Mouse (Mus musculus) left cerebral cortex, postnatal 10 days (tissue): ENCODE measurements around the gene Pde4a. TPM values are rescaled to one million over a fixed set of nuclear protein-coding genes. Genes with fewer than 3 reads are reported as not detected.
"Not testable (repeated sequence)": the region's sequence is repeated elsewhere in the genome, so short reads cannot be mapped to it uniquely, and the experiment has no call there.

Experiments used
- DNase-seq, 2 experiments: peaks; one replicate each; pipeline ENCODE4 v3.0.0; 2021 to 2022; ENCODE audit warnings: low spot score in 2 of 2, mixed read lengths in 1 of 2; ENCODE audit errors: extremely low spot score in 1 of 2
- intact Hi-C: fragments of 180-260 bp; cut with DNase I; formaldehyde crosslinking; loops from one replicate; pipeline ENCODE4 v1.15.1; 2025
- total RNA-seq, 2 experiments: library from RNA; stranded (reverse); gene quantifications; 2 replicates each; pipeline ENCODE4 v1.2.3; 2021

The Pde4a gene
- total RNA-seq, 2 experiments from 2014 or later: 65.6 to 67.5 TPM

DNA sequence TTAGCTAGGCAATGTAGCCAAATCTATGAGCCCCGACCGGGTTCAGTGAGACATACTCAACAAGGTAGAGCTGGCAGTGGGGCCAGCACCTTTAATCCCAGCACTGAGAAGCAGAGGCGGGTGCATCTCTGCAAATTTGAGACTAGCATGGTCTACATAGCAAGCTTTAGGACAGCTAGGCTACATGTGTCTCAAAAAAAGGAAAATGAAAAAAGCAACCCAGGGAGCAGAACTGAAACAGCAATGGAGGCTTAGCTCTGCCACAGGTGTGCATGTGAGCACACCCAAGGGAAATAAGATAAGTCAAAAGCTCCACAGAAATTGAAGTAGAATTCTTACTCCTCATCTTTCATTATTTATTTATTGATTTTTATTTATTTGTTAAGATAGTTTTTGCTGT lies 33.4 kb downstream of the Pde4a start:
- DNase-seq: no peak
- intact Hi-C loops: loop anchor here (5.0 kb wide), 1 partner anchor 37 kb away; no protein-coding TSS in a partner anchor

DNA sequence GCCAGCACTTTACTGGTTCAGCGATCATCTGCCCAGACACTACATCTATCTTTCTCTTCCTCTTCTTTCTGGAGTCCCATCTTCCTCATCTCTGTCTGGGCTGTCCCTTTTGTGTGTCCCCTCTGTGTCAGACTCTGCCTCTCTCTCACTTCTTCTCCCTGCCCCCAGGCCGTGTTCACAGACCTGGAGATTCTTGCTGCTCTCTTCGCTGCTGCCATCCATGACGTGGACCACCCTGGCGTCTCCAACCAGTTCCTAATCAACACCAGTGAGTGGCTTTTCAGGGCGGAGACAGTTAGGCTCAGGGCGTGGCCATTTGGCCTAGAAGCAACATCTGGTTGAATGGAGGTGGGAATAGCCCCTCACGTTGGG lies 38.6 kb downstream of the Pde4a start:
- intact Hi-C loops: no loop called here
- no peak for DNase-seq

DNA sequence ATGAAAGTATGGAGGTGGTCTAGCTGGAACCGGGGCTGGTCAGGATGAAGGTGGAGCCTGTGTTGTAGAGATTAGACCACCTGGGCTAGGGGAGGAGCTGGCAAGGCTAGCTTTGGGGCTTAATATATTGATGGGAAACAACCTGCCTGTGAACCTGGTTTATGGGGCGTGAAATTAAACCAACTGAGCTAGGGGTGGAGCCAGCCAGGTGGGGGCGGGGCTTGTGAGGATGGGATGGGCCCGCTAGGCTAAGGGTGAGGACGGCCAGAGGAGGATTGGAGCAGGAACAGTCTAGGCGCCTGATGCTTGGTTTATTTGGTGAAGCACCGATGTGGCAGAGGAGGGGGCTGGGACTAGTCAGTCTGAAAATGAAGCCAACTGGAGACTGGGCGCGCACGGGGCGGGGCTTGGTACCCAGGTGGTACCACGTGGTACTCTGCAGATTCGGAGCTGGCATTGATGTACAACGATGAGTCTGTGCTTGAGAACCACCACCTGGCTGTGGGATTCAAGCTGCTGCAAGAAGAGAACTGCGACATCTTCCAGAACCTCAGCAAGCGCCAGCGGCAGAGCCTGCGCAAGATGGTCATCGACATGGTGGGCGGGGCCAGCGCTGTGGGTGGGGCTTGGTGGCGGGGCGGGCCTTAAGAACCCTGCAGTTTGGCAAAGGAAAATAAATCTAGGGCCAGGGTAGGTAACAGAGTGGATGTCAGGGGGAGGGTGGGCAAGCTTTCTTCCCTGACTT lies 39.2 kb downstream of the Pde4a start:
- peak in 1 of 2 experiments; percentile 57 for DNase-seq
- intact Hi-C loops: no loop called here

DNA sequence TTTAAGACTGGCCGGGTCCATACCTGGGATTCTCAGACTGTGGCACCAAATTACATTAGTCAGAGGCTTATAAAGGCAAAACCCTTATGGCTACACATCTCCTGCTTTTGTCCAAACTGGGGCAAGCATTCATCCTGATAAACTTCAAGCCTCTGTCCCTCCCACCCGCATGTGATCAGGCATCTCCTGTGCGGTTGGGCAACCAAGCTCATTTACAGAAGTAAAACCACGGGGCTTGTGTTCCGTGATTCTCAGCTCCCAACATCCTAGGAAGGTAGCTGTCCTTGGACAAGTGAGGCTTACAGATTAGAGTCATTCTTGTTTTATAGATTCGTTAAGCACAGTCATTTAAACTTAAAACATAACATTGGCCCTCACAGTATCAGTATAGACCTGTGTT lies 41.3 kb downstream of the Pde4a start:
- no peak for DNase-seq
- intact Hi-C loops: no loop called here

DNA sequence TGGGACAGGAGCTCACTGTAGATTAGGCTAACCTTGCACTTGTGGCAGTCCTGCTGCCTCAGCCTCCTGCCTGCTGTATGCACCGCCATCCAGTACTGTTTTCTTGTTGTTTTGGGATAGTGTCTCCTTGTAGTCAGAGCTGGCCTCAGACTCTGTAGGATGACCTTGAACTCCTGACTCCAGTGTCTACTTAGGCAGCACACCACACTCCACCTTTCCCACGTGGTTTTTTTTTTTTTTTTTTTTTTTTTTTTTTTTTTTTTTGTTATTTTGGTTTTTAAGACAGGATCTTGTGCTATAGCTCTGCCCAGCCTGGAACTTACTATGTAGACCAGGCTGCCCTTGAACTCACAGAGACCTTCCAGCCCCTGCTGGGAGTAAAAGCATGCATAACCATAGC lies 43.1 kb downstream of the Pde4a start:
- intact Hi-C loops: no loop called here
- DNase-seq: no peak

DNA sequence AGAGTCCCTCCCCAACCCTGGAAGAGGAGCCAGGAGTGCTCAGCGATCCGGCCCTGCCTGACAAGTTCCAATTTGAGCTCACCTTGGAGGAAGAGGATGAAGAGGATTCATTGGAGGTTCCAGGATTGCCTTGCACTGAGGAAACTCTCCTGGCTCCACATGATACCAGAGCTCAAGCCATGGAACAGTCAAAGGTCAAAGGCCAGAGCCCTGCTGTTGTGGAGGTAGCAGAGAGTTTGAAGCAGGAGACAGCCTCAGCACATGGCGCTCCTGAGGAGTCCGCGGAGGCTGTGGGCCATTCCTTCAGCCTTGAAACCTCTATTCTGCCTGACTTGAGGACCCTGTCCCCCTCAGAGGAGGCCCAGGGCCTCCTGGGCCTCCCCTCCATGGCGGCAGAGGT lies 45.3 kb downstream of the Pde4a start:
- DNase-seq: no peak
- intact Hi-C loops: no loop called here

DNA sequence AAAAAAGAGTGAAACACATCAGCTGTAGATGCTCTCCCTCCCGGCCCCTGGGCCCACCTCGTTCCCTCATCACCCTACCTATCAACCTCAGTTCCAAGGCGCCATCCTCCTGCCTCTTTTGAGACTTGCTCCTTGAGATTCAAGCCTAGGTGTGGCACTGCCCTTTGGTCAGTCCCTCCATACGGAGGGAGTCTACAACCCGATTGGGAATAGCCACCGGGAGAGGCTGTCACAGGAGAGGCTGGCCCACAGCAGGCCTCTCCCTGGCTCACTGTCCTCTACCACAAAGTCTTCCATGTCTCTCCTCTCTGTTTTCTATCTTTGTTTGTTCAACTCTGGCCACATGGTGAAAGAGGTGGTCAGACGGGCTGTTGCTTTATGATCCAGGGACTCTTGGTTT lies 46.1 kb downstream of the Pde4a start:
- intact Hi-C loops: no loop called here
- DNase-seq: no peak

DNA sequence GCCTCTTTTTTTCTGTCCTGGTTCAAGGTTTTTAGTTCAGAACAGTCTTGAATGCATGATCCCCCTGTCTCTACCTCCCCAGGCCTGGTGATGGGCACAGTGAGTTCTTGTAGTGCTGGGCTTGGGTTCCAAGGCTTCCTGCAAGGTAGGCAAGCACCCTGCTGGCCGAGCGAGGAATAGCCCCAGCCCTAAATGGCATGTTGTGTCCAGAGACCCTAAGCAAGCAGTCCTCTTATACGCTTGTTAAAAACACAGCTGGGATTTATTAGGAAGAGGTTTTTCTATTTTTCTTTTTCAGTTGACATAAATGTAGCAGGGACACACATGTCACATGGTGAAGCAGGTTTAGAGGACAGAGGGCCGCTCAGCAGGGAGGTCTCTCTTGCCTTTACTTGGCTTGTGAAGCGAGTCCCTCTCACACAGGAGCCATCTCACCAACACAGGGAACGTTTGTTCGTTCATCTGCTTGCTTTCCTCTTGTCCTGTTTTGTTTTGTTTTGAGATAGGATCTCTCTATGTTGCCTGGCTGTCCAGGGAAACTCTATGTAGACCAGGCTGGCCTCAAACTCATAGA lies 48.2 kb downstream of the Pde4a start:
- DNase-seq: no peak
- intact Hi-C loops: no loop called here

DNA sequence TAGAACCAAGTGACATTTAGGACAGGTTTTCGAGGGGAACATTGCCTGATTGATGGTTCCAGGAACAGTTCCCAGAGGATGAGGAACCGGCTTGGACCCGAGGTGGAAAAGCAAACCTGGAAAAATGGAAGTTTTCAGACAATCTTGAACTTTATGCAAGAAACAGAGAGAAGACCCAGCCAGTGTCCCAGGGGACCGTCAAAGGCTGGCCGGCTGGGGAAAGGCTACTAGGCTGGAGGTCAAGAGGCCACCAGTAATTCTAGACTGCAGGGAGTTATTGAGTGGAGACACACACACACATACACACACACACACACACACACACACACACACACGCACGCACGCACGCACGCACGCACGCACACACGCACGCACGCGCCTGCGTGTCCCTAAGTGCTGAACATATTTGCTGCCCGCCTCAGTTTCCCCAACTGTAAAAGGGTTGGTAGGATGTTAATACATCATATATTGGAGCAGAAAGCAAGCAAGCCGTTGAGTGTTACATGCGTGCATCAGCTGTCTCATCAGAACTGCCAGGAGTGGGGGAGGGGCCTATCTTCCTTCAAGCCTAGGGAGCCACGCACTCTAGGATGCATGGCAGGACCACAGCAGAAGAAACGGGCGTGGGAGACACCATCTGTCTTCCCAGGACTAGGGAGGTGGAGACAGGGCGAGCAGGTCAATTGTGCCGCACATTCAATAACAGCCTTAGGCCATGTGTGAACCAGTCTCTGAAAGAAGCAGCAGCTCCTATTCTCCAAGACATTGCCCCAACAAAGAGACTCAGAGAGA lies 50.7 kb downstream of the Pde4a start:
- no peak for DNase-seq
- intact Hi-C loops: no loop called here

DNA sequence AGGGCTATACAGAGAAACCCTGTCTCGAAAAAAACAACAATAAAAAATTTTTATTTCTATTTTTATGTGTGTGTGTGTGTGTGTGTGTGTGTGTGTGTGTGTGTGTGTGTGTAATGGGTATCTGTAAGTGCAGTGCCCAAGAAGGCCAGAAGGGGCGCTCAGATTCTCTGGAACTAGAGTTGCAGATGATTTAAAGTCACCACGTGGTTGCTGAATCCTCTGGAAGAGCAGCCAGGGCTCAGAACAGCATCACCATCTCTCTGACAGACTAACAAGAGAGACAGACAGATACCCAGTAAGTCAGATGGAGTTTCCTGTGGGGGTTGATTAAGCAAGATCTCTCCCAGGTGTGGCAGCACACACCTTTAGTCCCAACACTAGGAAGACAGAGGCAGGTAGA lies 54.3 kb downstream of the Pde4a start:
- intact Hi-C loops: no loop called here
- no peak for DNase-seq

DNA sequence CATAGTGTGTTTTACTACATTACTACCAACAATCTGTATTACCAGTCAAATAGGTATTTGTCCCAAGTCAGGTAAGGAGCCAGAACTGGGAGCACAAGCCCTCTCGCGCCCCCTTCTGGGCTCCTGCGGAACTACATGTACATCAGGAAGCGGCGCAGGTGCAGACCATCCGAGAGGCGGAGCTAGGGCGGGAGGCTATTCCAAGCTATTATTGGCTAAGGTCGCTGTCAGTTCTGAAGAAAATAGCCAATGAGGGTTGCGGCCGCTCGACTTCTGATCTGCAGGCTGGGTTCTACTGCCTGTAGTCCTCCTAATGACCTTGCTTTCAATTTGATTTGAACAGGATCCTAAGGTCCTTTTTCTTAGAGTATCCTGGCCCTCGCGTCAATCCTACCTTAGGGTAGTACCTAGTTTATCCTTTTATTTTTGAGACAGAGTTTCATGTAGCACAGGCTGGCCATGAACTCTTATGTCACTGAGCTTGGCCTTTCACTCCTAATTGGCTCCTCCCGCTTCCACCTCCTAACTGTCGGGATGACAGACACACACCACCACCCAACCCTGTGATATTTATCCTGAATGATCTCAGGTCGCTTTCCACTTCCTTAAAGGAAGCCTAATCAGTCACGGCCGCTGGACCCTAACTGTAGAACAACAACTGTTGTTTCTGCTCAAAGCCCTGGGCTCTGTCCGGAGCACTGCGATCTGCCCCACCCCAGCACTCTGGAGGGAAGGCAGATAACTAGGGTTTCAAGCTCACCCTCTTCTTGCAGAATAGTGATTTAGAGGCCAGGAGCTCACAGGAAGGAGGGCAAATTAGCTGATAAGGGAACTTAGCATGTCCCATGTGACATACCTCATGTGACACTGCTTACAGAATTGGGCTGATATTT lies 55.2 kb downstream of the Pde4a start:
- intact Hi-C loops: no loop called here
- peak; percentile 89 to 91 for DNase-seq

DNA sequence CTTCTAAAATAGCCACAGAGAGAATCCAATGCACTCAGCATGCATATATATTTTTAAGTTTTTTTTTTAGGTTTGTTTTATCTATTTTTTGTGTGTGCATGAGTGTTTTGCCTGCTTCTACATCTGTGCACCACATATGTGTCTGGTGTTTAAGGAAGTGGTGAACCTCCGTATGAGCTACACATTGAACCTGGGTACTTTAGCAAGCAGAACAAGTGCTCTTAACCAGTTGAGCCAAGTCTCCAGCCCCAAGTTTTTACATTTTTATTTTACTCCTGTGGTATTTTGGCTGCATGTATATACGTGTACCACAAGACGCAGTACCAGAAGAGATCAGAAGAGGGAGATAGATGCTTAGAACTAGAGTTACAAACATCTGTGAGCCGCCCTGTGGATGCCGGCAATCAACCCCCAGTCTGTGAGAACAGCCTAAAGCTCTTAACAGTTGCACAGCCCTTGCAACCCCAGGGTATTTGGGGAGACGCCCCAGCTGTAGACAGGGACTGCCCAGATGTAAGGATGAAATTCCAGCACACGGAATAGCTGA lies 55.9 kb downstream of the Pde4a start:
- no peak for DNase-seq

DNA sequence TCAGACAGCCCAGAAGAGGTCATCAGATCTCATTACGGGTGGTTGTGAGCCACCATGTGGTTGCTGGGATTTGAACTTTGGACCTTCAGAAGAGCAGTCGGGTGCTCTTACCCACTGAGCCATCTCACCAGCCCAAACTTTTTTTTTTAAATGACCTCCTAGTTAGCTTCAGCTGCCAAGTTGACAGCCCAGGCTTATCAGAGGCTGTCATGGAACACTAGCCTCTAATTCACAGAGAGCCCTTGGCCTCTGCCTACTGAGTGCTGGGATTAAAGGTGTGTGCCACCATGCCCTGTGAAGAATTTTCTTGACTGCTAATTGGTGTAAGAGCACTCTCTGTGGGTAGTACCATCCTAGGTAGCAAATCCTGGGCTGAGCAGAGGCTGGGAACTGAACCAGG lies 58.0 kb downstream of the Pde4a start:
- DNase-seq, intact Hi-C loops: not testable (repeated sequence)

More for the DNA sequence above, 55.9 kb downstream of the Pde4a start:
- intact Hi-C loops: no loop called here

DNA sequence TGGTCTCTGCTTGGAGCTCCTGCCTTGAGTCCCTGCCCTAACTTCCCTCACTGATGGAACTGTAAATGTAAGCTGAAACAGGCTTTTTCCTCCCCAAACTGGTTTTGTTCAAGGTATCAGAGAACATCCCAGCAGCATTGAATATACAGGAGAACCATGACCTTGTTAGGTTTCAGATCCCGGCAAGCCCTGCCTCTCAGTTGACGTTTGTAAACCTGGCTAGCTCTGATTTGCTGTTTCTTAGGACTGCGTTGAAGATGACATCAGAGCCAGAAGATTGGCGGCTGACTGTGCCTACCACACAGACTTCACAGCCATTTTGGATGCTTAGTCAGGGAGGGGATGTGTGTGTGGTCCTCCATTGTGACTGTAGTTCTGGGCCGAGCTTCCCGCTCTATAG lies 58.4 kb downstream of the Pde4a start:
- DNase-seq: no peak
- intact Hi-C loops: no loop called here

DNA sequence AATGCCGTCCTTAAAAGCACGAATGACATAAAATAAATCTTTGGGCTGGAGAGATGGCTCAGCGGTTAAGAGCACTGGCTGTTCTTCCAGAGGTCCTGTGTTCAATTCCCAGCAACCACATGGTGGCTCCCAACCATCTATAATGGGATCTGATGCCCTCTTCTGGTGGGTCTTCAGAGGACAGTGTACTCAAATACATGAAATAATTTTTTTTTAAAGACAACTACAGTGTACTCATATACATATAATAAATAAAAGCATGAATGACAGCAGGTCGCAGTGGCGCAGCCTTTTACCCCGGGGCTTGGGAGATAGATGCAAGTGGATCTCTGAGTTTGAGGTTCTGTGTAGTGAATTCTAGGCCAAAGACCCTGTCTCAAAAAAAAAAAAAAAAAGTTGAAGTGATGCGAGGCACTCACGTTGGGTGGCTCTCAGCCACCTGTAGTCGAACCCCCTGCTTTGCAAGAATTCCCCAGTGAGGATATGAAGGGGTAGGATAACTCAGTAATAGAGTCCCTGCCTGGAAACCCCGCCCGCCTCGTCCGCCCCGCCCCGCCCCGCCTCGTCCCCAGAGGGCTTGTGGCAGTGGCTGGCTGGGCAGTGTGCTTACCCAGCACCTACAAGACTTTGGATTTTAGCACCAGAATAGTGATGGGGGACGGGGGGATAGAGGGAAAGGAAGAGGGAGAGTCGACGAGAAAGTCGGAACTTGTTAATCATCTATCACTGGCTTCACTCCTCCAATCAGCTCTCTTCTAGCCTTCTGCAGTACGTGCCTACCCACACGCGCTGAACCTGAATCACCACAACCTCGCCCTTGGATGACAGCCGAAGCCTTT lies 59.3 kb downstream of the Pde4a start:
- no peak for DNase-seq
- intact Hi-C loops: no loop called here

DNA sequence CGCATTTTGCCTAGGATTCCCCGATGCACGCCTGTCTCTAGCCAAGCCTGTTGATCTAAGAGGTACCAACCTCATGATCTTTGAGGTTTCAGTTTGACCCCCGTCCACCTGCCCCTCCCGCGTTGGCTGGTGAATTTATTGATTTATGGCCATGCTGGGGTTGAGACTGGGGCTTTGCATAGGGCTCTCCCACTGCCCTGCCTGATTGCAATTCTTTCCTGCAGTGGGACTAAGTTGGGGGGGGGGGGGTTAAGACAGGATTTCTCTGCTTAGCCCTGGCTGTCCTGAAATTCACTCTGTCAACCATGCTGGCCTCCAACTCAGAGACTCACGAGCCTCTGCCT lies 59.9 kb downstream of the Pde4a start:
- intact Hi-C loops: no loop called here
- DNase-seq: no peak

DNA sequence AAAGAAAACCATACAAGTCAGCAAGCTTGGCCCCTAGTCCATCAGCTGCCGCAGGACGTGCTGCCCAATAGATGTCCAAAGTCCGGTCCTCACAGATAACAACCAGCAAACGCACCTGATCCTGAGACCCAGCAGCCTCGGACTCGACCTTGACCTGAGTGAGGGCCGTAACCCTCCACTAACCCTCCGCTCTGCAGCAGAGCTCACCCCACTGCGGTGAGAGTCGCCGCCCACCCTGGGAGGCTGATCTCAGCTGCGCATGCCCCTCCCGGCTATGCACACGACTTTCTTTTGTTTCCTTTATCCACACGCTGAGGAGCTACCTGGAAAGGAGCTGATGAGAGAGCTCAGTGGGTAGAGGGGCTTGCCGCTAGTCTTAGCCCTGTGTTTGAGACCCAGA lies 61.8 kb downstream of the Pde4a start:
- intact Hi-C loops: no loop called here
- DNase-seq: no peak

DNA sequence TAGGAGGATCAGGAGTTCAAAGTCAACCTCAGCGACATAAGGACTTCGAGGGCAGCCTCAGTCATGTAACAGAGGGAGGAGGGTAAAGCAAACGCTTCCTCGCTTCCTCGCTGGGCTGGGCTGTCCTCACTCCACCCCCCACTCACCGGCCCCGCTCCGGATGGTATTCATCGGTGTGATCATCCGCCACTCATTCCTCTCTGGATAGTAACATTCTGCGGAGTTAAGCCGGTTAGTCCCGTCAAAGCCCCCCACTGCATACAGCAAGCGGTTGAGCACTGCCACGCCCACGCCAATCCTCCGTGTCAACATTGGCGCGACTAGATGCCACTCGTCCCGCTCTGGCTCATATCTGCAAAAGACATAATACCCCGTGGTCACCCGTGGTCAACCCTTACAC lies 66.0 kb downstream of the Pde4a start:
- intact Hi-C loops: no loop called here
- no peak for DNase-seq
